Mouse (Mus musculus) heart, adult 2 months (tissue): ENCODE measurements at regions not wholly inside any gene's neighbourhood (a gene's known extent, or its start where the extent isn't known, plus 50 kb on each side); places are given as distances from the start of the nearest gene placed in this dataset.

ENCODE experiments used
- CTCF ChIP-seq: fragments of 200-600 bp; IDR thresholded peaks from 2 replicates; pipeline ENCODE4 v1.8.1; 2022; ENCODE audit warnings: antibody characterized with exemption, mild to moderate bottlenecking, moderate library complexity
- POLR2A ChIP-seq: fragments of 200-500 bp; IDR thresholded peaks from 2 replicates; pipeline ENCODE4 v1.6.1; 2011; ENCODE audit warnings: mild to moderate bottlenecking, low read depth, low read length, control low read depth; ENCODE audit not compliant: insufficient read depth

- TF ChIP-seq POLR2A: no peak
- no peak for TF ChIP-seq CTCF
Measured at GRCm38 (mm10) chr12:12541076-12542070, 279.4 kb downstream of the Fam49a start.
